Mouse (Mus musculus) midbrain, postnatal 0 days (tissue): ENCODE measurements at regions not wholly inside any gene's neighbourhood (a gene's known extent, or its start where the extent isn't known, plus 50 kb on each side); places are given as distances from the start of the nearest gene placed in this dataset.

Experiments used
- ATAC-seq: fragments of 200-750 bp; cut with Nextera tagmentation; 2 replicates; pipeline ENCODE4 v1.8.0; 2017; ENCODE audit warnings: moderate number of reproducible peaks, mild to moderate bottlenecking, moderate TSS enrichment, moderate library complexity; ENCODE audit not compliant: low FRiP score
- DNase-seq: peaks from one replicate; pipeline ENCODE4 v3.0.0-alpha.2; 2015; ENCODE audit warnings: low spot score
- H3K27ac ChIP-seq: fragments of 300-500 bp; sonication (generic); 2 replicates; pipeline ENCODE4 v1.5.1; 2014; ENCODE audit warnings: low read depth, mild to moderate bottlenecking, low read length, mixed read lengths
- H3K27me3 ChIP-seq: fragments of 300-500 bp; sonication (generic); 2 replicates; pipeline ENCODE4 v1.6.1; 2014; ENCODE audit warnings: low read length, control low read depth, mixed read lengths; ENCODE audit not compliant: insufficient read depth
- H3K36me3 ChIP-seq: fragments of 300-500 bp; sonication (generic); 2 replicates; pipeline ENCODE4 v1.6.1; 2014; ENCODE audit warnings: low read length, control low read depth, mixed read lengths; ENCODE audit not compliant: insufficient read depth
- H3K4me1 ChIP-seq: fragments of 300-500 bp; sonication (generic); 2 replicates; pipeline ENCODE4 v1.6.1; 2014; ENCODE audit warnings: mild to moderate bottlenecking, control low read depth, antibody characterized with exemption, low read length, mixed read lengths; ENCODE audit not compliant: insufficient read depth
- H3K4me2 ChIP-seq: fragments of 300-500 bp; sonication (generic); 2 replicates; pipeline ENCODE4 v1.6.1; 2014; ENCODE audit warnings: low read depth, mild to moderate bottlenecking, low read length, mixed read lengths; ENCODE audit not compliant: poor library complexity, severe bottlenecking
- H3K4me3 ChIP-seq: fragments of 300-500 bp; sonication (generic); 2 replicates; pipeline ENCODE4 v1.5.1; 2014; ENCODE audit warnings: low read depth, mild to moderate bottlenecking, low read length, moderate library complexity
- H3K9ac ChIP-seq: fragments of 300-500 bp; sonication (generic); replicated peaks from 2 replicates; pipeline ENCODE4 v1.6.1; 2014; ENCODE audit warnings: mild to moderate bottlenecking, low read length, moderate library complexity, mixed read lengths; ENCODE audit not compliant: poor library complexity, severe bottlenecking
- H3K9me3 ChIP-seq: fragments of 300-500 bp; sonication (generic); 2 replicates; pipeline ENCODE4 v1.6.1; 2016; ENCODE audit warnings: low read length, control low read depth
- CTCF ChIP-seq: IDR thresholded peaks from 2 replicates; pipeline ENCODE4 v1.5.1; 2016; ENCODE audit warnings: antibody characterized with exemption, mild to moderate bottlenecking
- WGBS: fragments of 180-500 bp; shearing (Covaris S2); extraction: QIAGEN DNeasy Blood & Tissue Kit; methylation state at CpG from one replicate; pipeline ENCODE4 v1.1.7; 2014; 5-methylcytosine and 5-hydroxymethylcytosine counted together

- Histone ChIP-seq H3K4me1 (no peaks in the 10 kb centered on the region), H3K27me3 (peaks cover 4% of the 10 kb centered on the region; the same call in 1 of the 2 replicates), H3K27ac (no peak overlapping the region), H3K4me2 (no peak overlapping the region), H3K9ac (no peak overlapping the region), H3K4me3 (no peak overlapping the region), H3K36me3 (no peaks in the 10 kb centered on the region), H3K9me3 (no peaks in the 10 kb centered on the region)
- no peak for TF ChIP-seq CTCF
- DNase-seq (no peak), ATAC-seq (no peak)
- 89% methylated on average over 9 of the region's 9 CpGs for WGBS
These were observed 212.0 kb upstream of the Jarid2 start for GRCm38 (mm10) chr13:44517312-44517711.

- no peak overlapping the region for H3K9ac ChIP-seq
- H3K27me3 ChIP-seq = peaks cover 4% of the 10 kb centered on the region; the same call in 1 of the 2 replicates
- TF ChIP-seq CTCF = no peak
- no peaks in the 10 kb centered on the region for H3K9me3 ChIP-seq
- WGBS = 86% methylated on average over 4 of the region's 4 CpGs
- H3K36me3 ChIP-seq = no peaks in the 10 kb centered on the region
- no peak overlapping the region for H3K4me3 ChIP-seq
- no peak overlapping the region for H3K27ac ChIP-seq
- DNase-seq = no peak
- ATAC-seq = no peak
- H3K4me1 ChIP-seq = no peaks in the 10 kb centered on the region
- H3K4me2 ChIP-seq = no peak overlapping the region
These were observed 211.1 kb upstream of the Jarid2 start for GRCm38 (mm10) chr13:44518215-44518614.

GRCm38 (mm10) chr13:44523516-44523915 lies 205.8 kb upstream of the Jarid2 start:
- TF ChIP-seq CTCF = no peak
- H3K4me1 ChIP-seq = no peaks in the 10 kb centered on the region
- no peak for ATAC-seq
- H3K4me3 ChIP-seq = no peak overlapping the region
- no peak for DNase-seq
- WGBS = 80% methylated on average over 4 of the region's 4 CpGs
- H3K27ac ChIP-seq = no peak overlapping the region
- H3K4me2 ChIP-seq = no peak overlapping the region
- no peaks in the 10 kb centered on the region for H3K9me3 ChIP-seq
- no peaks in the 10 kb centered on the region for H3K36me3 ChIP-seq
- H3K27me3 ChIP-seq = peaks cover 4% of the 10 kb centered on the region; the same call in 1 of the 2 replicates
- no peak overlapping the region for H3K9ac ChIP-seq

GRCm38 (mm10) chr13:44530867-44531564 lies 198.3 kb upstream of the Jarid2 start:
- WGBS = 91% methylated on average over 9 of the region's 9 CpGs
- no peak overlapping the region for H3K9ac ChIP-seq

DNA sequence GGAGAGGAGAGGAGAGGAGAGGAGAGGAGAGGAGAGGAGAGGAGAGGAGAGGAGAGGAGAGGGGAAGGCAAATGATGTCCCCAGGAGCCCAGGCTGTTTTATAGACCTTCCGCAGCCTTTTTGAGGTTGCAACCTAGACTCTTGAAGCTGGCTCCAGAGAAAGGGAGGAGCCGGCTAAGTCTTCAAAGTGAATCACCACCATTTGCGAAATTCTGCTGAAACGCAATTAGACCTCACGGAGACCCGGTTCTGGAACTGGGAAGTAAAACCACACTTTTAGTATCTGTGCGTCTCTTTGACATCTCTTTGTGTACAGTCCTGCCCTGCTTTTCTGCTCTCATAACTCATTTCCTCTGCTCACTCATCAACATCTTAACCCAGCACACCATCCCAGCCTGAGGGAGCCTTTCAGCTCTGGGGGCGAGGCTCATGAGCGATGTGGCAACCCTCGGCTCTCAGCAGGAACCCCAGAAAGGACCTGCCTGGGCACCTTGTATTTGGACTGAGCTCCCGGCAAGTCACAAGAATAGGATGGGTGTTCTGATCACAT lies 196.6 kb upstream of the Jarid2 start:
- ATAC-seq = no peak
- Histone ChIP-seq H3K4me1 (no peaks in the 10 kb centered on the region), H3K9me3 (no peaks in the 10 kb centered on the region), H3K4me3 (no peak overlapping the region), H3K36me3 (no peaks in the 10 kb centered on the region), H3K27ac (no peak overlapping the region), H3K9ac (no peak overlapping the region), H3K4me2 (no peak overlapping the region), H3K27me3 (no peaks in the 10 kb centered on the region)
- DNase-seq = no peak
- WGBS = 89% methylated on average over 11 of the region's 11 CpGs
- TF ChIP-seq CTCF = no peak

More at GRCm38 (mm10) chr13:44530867-44531564, 198.3 kb upstream of the Jarid2 start:
- no peak overlapping the region for H3K27ac ChIP-seq
- H3K27me3 ChIP-seq = no peaks in the 10 kb centered on the region
- DNase-seq (no peak), ATAC-seq (no peak)
- H3K4me1 ChIP-seq = no peaks in the 10 kb centered on the region
- no peaks in the 10 kb centered on the region for H3K36me3 ChIP-seq
- TF ChIP-seq CTCF = no peak
- H3K4me2 ChIP-seq = no peak overlapping the region
- H3K4me3 ChIP-seq = no peak overlapping the region
- H3K9me3 ChIP-seq = no peaks in the 10 kb centered on the region

GRCm38 (mm10) chr13:44534575-44535080 lies 194.6 kb upstream of the Jarid2 start:
- H3K36me3 ChIP-seq = no peaks in the 10 kb centered on the region
- no peaks in the 10 kb centered on the region for H3K4me1 ChIP-seq
- no peak for TF ChIP-seq CTCF
- H3K9me3 ChIP-seq = no peaks in the 10 kb centered on the region
- H3K27ac ChIP-seq = no peak overlapping the region
- no peak for ATAC-seq
- no peaks in the 10 kb centered on the region for H3K27me3 ChIP-seq
- no peak overlapping the region for H3K4me2 ChIP-seq
- H3K4me3 ChIP-seq = no peak overlapping the region
- WGBS = 94% methylated on average over 6 of the region's 6 CpGs
- DNase-seq = no peak
- no peak overlapping the region for H3K9ac ChIP-seq
